Mouse (Mus musculus) cerebellum, postnatal 4 days (tissue): ENCODE results near the gene Pbrm1.

Experiments
- DNase-seq, 2 experiments: peaks; one replicate each; pipeline ENCODE4 v3.0.0; 2022; ENCODE audit warnings: low spot score in 2 of 2, mixed read lengths in 1 of 2

Pbrm1 gene

GRCm38 (mm10) chr14:31079313-31080028, 60.5 kb downstream of the Pbrm1 start:
- no peak for DNase-seq

- no peak for DNase-seq
Observed at GRCm38 (mm10) chr14:31081147-31081546, 62.2 kb downstream of the Pbrm1 start.

- DNase-seq: no peak
Observed at GRCm38 (mm10) chr14:31087433-31087832, 68.5 kb downstream of the Pbrm1 start.

DNA sequence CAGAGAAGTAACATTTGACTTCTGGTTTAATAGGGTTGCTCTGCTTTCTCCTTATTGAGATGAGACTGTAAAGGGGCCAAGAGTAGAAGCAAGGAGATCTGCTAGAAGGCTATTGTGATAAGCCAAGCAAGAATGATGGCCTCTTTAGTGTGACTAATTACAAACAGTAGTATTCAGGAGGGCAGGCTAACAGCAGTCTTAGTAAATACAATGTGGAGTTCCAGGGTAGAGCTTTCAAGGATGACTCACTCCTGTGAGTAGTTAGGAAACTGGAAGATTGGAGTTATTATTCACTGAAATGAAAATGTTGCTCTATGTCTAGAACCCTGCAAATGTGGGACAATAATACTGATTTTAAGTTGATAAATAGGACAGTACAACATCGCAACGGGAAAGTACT, 69.6 kb downstream of the Pbrm1 start:
- DNase-seq: no peak

- DNase-seq: no peak
Observed at GRCm38 (mm10) chr14:31089918-31090317, 71.0 kb downstream of the Pbrm1 start.

- DNase-seq: no peak
Observed at GRCm38 (mm10) chr14:31105156-31105555, 86.2 kb downstream of the Pbrm1 start.

GRCm38 (mm10) chr14:31110613-31111012, 91.7 kb downstream of the Pbrm1 start:
- DNase-seq: no peak

DNA sequence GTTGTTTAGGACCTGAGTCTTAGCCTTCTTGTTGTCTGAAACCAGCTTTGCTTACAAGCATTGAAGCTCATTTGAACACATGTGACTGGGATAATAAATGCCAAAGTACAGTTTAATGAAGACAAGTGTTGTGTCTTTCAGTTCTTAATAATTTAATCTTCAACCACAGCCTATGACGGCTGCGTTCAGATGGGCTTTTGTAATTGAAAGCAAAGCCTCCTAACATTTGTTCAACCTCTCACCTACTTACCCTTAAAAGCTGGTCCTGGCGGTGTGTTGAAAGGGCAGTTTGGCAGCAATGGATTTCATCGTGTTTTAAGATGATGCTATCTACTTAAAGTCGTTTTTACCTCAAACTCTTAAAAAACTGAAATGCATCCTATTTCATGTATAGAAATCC, 93.2 kb downstream of the Pbrm1 start:
- DNase-seq: no peak

DNA sequence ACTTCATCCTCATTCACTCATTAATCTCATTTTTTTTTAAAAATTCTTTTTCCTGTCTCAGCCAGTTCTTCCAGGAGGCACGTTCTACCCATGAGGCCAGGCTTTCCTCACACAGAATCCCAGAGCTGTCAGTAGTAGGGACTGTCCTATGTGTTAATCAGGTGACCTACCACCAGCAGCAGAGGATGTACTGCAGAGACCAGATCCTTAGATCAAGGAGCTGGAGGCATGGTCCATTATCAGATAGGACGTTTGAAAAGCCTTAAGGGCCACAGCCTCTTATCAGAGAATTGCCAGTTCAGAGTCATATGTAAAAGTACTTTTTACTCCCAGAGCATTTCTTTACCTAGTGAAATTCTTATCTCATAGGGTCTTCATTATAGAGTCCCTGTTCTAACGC, 95.1 kb downstream of the Pbrm1 start:
- DNase-seq: no peak

DNA sequence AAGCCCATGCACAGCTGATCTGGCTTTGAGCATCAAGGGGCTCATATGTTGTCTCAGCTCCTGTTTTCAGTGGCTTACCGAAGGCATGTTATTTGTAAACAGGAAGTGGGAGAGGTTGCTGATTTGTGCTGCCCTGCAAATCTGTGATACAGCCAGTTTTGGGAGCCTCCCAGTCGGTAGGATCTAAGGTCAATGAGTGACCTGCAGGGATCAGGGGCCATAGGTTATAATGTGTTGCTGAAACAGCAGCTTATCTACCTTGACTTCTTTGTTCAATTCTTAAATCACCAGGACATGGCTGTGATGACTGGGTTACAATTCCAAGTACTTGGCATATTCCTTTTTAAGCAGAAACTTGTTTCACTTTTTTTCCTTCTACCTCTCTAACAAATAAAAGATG, 96.6 kb downstream of the Pbrm1 start:
- no peak for DNase-seq

- DNase-seq: no peak
Observed at GRCm38 (mm10) chr14:31125106-31126075, 106.5 kb downstream of the Pbrm1 start.

- DNase-seq: no peak
Observed at GRCm38 (mm10) chr14:31126826-31127225, 107.9 kb downstream of the Pbrm1 start.

DNA sequence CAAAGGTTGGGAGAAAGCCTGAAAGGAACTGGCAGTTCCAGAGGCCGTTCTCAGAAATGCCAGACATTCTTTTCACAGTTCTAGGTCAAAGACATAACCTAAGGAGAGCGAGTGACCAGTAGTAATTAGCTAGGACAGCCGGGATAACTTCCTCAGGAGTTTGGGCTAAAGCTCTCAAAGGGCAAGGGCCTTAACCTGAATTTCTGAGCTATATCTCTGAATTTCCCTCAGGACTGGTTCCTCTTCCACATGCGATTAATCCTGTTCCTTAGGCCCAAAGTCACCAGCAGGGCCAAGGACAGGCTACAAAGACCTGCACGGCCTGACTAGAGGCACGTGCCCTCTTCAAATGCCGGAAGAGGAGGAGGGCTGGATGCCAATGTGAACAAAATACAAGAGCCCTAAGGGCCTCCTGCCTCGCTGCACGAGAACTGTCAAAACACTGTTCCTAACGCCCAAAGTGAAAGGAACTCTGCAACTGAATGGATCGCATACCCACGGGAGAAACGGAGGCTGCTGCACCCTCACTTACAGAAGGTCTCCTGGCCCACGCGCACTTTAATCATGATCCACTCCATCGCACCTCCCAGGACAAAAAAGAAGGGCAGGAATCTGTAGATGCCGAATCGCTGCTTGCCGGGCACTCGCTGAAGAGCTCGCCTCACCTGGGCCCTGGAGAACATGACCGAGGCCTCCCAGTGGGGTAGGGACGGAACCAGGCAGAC, 109.3 kb downstream of the Pbrm1 start:
- no peak for DNase-seq

- DNase-seq: peak; percentile 88 to 96
Observed at GRCm38 (mm10) chr14:31128826-31129219, 109.9 kb downstream of the Pbrm1 start, which contains the start of gene Smim4. Gene Smim4, minus strand, starts transcription at chr14:31128956.

- DNase-seq: peak in 1 of 2 experiments; percentile 18
Observed at GRCm38 (mm10) chr14:31129326-31130235, 110.6 kb downstream of the Pbrm1 start.

- DNase-seq: peak; percentile 76 to 94
Observed at GRCm38 (mm10) chr14:31130236-31131220, 111.6 kb downstream of the Pbrm1 start, which contains the start of gene Nt5dc2. Gene Nt5dc2, plus strand, starts transcription at chr14:31131053.

DNA sequence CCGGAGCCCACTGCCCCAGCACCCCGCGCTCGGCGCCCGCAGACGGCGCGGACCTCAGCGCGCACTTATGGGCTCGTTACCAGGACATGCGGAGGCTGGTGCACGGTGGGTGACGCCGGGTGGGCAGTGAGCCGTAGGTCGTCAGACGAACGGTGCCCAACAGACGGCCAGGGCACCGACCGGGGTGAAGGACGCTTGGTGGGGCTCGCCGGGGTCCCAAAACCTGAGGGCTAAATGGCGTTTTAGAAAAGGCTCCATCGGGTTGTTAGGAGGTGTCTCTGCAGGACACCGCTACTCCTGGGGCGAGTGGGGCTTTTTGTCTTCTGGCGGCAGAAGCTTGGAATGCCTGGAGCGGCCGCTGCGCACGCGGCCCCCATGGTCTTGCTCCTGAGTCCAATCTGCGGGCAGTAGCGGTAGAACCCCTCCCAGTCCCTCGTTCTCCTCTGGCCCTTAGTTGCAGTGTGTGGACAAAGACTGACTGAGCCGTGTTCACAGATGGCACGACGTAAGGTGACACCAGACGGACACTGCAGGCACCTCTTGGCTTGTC, 112.4 kb downstream of the Pbrm1 start:
- DNase-seq: no peak

DNA sequence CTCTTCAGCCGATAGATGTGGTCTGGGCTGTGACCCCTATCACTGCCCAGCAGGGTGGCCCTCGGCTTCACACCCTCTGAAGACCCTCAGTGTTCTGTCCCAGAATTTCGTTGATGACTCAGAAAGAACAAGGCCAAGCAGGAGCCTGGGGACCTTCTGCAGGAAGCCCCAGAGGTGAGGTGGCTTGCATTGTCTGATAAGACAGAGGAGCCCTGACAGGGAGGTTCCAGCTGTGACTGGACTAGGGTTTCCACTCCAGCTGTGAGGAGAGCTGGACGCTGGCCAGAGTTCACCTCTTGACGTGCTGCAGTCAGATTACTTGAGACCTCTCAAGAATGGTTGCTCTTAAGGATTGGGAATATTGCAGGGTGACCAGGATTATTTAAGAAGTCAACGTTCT, 113.1 kb downstream of the Pbrm1 start:
- no peak for DNase-seq

DNA sequence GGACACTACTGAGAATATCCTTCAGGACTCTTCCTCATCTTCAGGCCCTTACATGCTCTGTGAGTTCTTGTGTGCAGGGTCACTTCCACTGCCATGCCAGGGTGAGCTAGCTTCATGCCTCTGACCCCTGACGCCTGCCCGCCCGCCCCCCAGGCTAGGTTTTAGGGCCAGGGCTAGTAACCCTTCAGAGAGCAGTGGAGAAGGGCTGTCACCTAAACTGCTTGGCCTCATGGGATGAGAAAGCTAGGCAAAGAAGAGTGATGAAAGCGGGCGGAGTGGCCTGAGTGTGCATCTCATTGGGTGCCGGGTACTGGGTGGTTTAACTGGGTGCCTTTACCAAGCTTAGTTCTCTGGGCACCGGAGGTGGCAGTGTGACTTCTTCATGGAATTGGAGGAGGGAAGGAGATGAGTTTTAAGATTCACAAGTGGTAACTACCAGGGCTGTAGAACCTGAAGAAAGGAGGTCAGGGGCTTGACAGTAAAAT, 113.6 kb downstream of the Pbrm1 start:
- no peak for DNase-seq
